Mouse (Mus musculus) neutrophil, adult 5-6 weeks (primary cell): ENCODE results near the gene Rhebl1. TPM values are rescaled to one million over a fixed set of nuclear protein-coding genes. Genes with fewer than 3 reads are reported as not detected.
A peak's percentile ranks its signal among the peaks of the same experiment; 100 is the strongest.

Source experiments
- ATAC-seq: fragments of 151-379, 151-347 bp; 2 replicates; pipeline ENCODE4 v1.8.0; 2017; ENCODE audit warnings: mild to moderate bottlenecking, moderate TSS enrichment; ENCODE audit not compliant: insufficient number of reproducible peaks, poor library complexity, low FRiP score, severe bottlenecking; ENCODE audit errors: extremely low read depth
- total RNA-seq: library from RNA; stranded (forward); fragments of 200-1000 nt; gene quantifications from 2 replicates; pipeline ENCODE4 v1.2.3, GENCODE M21; 2017

The Rhebl1 gene
- total RNA-seq, 1 experiment from 2014 or later = 18.3 TPM

- no peak for ATAC-seq
Observed at GRCm38 (mm10) chr15:98884106-98884505, 10.2 kb downstream of the Rhebl1 start.

- ATAC-seq = no peak
Observed at GRCm38 (mm10) chr15:98883661-98884060, 10.7 kb downstream of the Rhebl1 start.

DNA sequence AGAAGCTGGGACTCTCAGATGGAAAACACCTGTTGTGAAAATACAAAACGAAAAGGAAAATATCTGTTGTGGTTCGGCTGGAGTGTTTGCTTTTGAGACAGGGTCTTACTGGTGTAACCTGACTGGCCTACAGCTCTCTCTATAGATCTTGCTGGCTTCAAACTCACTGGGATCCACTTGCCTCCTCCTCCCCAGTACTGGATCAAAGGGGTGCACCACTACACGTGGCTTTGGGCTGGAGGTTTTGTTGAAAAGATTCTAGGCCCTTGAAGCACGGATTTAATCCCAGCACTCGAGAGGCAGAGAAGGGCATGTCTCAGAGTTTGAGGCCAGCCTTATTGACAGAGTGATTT lies 12.7 kb downstream of the Rhebl1 start:
- no peak for ATAC-seq

GRCm38 (mm10) chr15:98880978-98881655 lies 13.2 kb downstream of the Rhebl1 start:
- peak; percentile 83 for ATAC-seq

- peak; percentile 43; the same call in 1 of the 2 replicates for ATAC-seq
Observed at GRCm38 (mm10) chr15:98877331-98877730, 17.0 kb downstream of the Rhebl1 start.

- ATAC-seq = peak; percentile 79
Observed at GRCm38 (mm10) chr15:98871916-98872888, 22.1 kb downstream of the Rhebl1 start.

- no peak for ATAC-seq
Observed at GRCm38 (mm10) chr15:98871070-98871915, 23.0 kb downstream of the Rhebl1 start, which contains the start of gene Kmt2d. Gene Kmt2d, minus strand, starts transcription at chr15:98871204.

DNA sequence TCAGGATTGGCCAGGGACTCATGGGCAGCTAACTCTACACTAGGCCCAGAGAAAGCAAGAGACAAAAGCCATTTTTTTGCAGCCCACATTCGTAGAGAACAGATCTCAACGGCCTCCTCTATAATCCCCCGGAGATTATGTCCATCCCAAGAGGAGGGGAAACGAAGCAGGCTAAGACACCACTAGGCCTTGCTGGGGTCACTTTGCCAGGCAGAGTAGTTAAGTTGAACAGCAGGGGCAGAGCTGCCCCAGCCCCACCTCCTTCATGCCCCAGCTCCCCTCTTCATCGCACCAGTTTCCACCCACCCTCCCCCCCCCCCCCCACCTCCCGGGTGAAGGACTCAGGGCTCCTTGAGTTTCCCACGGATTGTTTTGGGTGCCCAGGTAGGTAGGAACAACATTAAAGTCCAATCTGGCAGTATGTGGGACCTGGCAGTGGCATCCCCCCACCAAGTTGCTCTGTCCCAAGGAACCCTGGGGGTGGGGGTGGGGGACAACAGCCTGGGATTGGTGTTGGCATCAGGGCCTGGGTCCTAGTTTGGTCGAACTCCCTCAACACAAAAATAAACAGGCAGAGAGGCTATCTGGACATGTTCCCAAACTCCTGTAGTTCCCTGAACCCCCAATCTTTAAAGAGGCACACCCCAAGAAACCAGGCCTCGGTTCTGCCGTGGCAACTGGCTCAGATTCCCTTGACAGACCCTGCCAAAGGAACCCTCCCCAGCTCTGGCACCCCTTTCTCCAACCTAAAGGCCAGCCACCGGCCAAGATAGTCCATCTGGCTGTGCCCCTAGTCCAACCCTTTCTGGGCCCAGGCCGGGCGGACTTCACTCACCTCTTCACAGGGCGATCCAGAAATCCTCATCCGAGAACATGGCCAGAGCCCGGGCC lies 23.9 kb downstream of the Rhebl1 start:
- no peak for ATAC-seq

DNA sequence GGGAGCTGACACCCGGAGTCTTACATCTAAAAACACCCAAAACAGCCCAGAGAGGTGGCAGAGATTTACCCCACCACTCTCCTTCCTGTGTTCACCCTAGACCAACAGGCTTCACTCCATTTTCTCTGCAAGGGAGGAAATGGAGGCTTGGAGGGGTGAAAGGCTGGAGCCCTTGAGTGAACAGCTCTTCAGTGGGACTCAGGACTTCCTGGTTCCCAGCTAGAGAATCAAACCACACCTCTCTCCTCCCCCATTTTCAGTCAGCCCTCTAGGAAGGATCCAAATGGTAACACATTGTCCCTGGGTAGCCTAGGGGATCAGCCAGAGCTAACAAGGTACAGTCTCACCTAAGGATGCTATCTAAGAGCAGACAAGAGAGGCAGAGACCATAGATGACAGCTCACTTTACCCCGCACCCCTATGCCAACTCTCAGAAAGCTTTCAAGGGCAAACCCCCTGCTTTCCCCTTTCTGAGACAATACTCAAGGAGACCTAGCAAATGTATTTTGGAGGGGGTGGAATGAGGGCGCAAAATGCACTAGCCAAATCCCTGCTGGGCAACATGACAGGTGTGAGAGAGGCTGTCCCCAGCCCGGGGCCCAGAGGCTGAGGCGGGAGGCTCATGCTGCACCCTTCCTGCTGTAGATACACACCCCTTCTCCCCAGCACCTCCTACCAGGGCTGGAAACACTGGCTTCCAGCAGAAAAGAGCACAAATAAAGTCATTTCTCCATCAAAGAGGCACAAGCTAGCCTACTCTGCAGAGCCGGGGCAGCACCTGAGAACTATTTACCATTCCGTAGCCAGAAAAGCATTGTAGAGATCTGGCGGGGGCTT lies 24.8 kb downstream of the Rhebl1 start:
- no peak for ATAC-seq

- ATAC-seq = no peak
Observed at GRCm38 (mm10) chr15:98868346-98869063, 25.8 kb downstream of the Rhebl1 start.

- ATAC-seq = peak; percentile 71
Observed at GRCm38 (mm10) chr15:98867321-98867720, 27.0 kb downstream of the Rhebl1 start.

GRCm38 (mm10) chr15:98866501-98866900 lies 27.8 kb downstream of the Rhebl1 start:
- ATAC-seq = no peak

DNA sequence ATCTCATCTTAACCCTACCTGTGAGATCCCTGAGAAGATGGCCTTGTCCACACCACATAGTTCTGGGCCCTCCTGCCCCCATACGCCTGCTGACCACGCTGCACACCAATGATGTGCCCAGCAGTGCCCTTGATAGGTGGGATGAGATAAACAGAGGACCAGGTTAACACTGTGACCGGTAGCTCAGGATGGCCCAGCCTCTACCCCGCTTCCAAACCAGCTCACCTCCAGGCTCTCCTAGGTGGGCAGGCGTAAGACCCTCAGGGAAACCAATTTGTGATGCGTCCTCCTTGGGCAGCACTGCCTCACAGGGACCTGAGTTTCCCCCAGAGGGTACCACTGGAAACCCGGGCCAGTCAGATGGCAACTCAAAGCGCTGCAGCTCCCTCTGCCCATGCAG lies 28.6 kb downstream of the Rhebl1 start:
- no peak for ATAC-seq

- ATAC-seq = no peak
Observed at GRCm38 (mm10) chr15:98864951-98865350, 29.4 kb downstream of the Rhebl1 start.

DNA sequence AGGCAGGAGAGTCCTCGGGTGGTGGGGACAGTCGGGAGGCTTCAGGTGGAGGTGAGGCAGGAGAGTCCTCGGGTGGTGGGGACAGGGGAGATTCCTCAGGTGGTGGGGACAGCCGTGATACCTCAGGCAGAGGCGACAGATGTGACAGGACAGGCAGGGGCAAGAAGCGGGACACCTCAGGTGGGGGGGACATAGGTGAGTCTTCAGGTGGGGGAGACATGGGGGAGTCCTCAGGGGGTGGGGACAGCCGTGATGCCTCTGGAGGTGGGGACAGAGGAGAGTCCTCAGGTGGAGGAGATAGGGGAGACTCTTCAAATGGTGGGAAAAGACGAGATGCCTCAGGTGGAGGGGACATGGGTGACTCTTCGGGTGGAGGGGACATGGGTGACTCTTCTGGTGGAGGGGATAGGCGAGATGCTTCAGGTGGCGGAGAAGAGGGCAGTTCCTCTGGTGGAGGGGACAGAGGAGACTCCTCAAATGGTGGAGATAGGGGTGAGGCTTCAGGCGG lies 30.8 kb downstream of the Rhebl1 start:
- ATAC-seq = no peak

- ATAC-seq = no peak
Observed at GRCm38 (mm10) chr15:98861701-98862410, 32.5 kb downstream of the Rhebl1 start.
